Mouse (Mus musculus) G1E-ER4 (cell line): Measurements from ENCODE around the gene Crygn. TPM values are rescaled to one million over a fixed set of nuclear protein-coding genes. Genes with fewer than 3 reads are reported as not detected.

Experiments used
- GATA1 ChIP-seq: IDR thresholded peaks from one replicate; pipeline ENCODE4 v1.8.0; 2012; ENCODE audit warnings: low read length, inconsistent platforms
- polyA plus RNA-seq: library from polyadenylated mRNA; stranded (reverse); fragments of >175 nt; gene quantifications from 2 replicates; pipeline ENCODE4 v1.2.3, GENCODE M21; 2012

Gene Crygn
- polyA plus RNA-seq, 1 experiment: not detected

DNA sequence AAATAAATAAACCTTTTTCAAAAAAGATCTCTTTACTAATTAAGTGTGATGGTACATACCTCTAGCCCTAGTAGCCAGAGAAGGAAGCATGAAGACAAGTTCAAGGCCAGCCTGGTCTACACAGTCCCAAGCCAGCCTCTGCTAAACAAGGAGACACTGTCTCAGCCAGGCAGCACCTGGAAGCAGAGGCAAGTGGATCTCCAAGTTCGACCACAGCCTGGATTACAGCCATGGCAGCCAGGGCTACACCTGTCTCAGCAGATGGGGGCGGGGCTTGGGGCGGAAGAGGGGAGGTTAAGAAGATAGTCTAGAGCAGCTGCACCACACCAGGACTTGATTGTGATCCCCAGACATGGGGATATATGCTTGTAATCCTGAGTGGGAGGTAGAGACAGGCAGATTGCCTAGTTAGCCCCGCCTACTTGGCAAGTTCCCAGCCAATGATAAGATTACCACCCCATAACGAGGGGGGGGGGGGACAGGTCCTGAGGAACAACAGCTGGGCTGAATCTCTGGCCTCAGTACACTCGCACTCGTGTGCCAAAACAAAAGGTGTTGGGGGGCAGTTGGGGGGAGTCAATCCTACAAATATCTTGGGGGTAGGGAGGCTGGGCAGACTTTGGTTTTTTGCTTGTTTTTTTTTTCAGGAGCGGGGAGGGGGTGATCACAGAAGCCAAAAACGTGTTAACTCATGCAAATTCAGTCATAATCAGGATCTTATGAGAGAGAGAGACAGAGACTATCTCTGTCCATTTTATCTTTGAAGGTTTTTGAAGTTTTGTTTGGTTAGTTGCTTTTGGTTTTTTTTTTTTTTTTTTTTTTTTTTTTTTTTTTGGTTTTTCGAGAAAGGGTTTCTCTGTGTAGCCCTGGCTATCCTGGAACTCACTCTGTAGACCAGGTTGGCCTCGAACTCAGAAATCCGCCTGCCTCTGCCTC lies 30.6 kb downstream of the Crygn start:
- no peak for TF ChIP-seq GATA1

DNA sequence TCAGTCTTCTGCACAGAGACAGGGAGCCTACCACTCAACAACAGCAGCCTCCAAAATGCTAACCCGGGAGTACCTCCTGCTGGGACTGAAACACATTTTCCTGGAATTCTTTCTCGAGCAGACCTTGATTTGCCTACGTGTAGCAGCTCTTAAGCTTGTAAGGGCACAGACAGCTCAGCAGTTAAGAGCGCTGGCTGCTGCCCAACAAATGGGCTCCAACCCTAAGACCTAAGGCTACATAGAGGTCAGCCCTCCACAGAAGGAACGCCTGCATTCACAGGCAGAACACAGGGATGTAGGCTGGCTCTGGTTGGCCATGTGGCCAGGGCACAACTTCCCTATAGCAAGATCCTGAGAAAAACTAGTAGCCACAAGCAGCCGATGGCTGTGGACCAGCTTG lies 31.9 kb downstream of the Crygn start:
- no peak for TF ChIP-seq GATA1

GRCm38 (mm10) chr5:24724805-24725204 lies 33.0 kb downstream of the Crygn start:
- TF ChIP-seq GATA1: no peak

GRCm38 (mm10) chr5:24724270-24724634 lies 33.6 kb downstream of the Crygn start:
- no peak for TF ChIP-seq GATA1

DNA sequence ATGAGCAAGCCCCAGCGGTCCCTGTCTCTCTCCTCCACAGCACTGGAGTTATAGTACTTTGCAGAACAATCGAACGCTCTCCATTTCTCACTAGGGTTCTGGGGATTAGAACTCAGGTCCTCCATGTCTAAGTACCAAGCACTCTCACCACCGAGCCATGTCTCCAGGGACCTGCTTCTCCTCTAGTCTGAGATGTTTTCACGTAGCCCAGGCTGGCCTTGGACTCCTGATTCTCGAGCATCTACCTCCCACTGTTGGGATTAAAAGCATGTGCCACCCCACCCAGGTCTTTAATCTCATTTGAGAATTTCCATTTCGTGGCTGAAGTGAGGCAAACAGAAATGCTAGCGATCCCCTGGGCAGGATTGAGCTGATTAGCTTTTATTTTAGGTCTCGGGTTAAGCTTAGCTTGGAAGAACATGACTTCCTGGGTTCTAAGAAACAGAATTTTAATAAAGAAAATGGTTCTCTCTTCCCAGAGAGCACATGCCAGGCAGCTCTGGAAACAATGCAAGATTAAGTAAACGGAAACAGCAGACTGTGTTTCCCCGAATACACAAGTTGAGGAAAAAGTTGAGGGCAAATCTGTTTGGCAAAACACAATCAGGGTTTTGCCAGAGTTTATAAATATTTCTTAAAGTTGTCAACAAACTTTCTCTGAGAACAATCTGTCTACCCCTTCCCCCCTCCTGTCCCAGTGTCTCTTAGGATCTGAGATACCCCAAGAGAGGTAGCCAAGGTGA lies 34.1 kb downstream of the Crygn start:
- TF ChIP-seq GATA1: no peak

- TF ChIP-seq GATA1: no peak
These were observed 38.0 kb downstream of the Crygn start for GRCm38 (mm10) chr5:24719852-24720251.

GRCm38 (mm10) chr5:24718076-24718475 lies 39.7 kb downstream of the Crygn start:
- no peak for TF ChIP-seq GATA1

- TF ChIP-seq GATA1: no peak
These were observed 43.8 kb downstream of the Crygn start for GRCm38 (mm10) chr5:24713987-24714386.

- no peak for TF ChIP-seq GATA1
These were observed 44.6 kb downstream of the Crygn start for GRCm38 (mm10) chr5:24713199-24713598.

DNA sequence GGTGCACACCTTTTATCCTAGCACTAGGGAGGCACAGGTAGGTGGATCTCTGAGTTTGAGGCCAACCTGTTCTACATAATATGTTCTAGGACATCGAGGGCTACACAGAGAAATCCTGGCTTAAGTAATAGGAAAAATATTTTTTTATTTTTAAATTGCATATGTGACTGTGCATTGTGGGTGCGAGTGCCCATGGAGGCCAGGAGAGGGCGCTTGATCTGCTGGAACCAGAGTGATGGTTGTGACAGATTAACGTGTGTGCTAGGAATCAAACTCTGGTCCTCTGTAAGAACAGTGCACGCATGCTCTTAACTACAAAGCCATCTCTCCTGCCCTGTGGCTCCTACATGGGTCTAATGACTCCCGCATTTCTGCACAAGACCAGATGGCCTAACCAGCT lies 46.2 kb downstream of the Crygn start:
- no peak for TF ChIP-seq GATA1

DNA sequence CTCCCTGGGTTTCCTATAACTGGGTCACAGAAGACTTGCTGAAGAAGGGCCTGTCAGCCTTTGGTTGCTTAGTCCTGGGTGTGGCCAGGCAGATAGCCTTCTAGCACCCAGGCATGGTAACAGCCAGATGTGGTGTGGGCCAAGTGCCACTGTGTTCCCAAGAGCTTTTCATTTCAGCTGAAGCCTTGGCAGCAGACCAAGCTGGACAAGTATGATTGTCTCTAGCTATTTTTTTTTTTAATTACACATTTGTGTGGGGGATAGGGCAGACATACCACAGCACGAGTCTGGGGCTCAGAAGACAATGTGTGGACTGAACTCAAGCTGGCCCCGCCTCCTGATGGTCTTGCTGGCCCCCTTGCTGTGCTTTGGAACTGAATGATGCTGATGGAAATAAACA lies 47.8 kb downstream of the Crygn start:
- TF ChIP-seq GATA1: no peak

DNA sequence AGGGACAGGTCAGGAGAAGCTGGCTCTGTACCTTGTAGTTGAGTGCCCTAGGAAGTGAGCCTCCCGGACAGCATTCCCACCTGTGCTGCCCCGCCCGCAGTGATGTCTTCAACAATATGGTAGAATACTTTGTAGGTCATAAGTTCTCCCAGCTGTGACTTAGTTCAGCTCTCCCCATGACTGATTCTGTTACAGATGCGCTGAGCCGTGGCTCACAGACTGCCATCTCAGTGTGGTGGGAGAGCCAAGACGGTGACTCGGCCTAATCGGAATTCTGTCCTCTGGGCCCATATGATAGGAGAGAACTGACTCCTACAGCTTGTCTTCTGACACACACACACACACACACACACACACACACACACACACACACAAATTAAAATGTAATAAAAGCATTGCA lies 53.2 kb downstream of the Crygn start:
- TF ChIP-seq GATA1: no peak

GRCm38 (mm10) chr5:24701271-24701670 lies 56.5 kb downstream of the Crygn start:
- TF ChIP-seq GATA1: no peak

Other genes starting within 250 kb of the Crygn start
- gene Gbx1, start 230.8 kb downstream of the Crygn start, polyA plus RNA-seq: 0.01 TPM in 1 of 2 replicates, not detected in the other
- gene Asb10, start 217.0 kb downstream of the Crygn start, polyA plus RNA-seq: not detected in 2 replicates
- not detected in 2 replicates for gene 4931409K22Rik, start 201.2 kb downstream of the Crygn start, polyA plus RNA-seq
- gene Abcf2, start 180.5 kb downstream of the Crygn start, polyA plus RNA-seq: 120 and 124 TPM in 2 replicates
- 26.9 and 36.2 TPM in 2 replicates for gene Chpf2, start 171.3 kb downstream of the Crygn start, polyA plus RNA-seq
- not detected in 2 replicates for gene Smarcd3, start 133.6 kb downstream of the Crygn start, polyA plus RNA-seq
- gene Nub1, start 72.5 kb downstream of the Crygn start, polyA plus RNA-seq: 20.1 and 30.2 TPM in 2 replicates
- gene Wdr86, start 27.3 kb downstream of the Crygn start, polyA plus RNA-seq: not detected in 2 replicates
- 31.7 and 37.0 TPM in 2 replicates for gene Rheb, start 84.6 kb upstream of the Crygn start, polyA plus RNA-seq